Mouse (Mus musculus): ENCODE data around the gene Fbxo47.

Fbxo47 gene

GRCm38 (mm10) chr11:97883918-97884600, at the start of gene Fbxo47:
Gene Fbxo47, minus strand, starts transcription at chr11:97884154.
- peak; percentile 94 for DNase-seq

GRCm38 (mm10) chr11:97933553-97933952, 49.6 kb upstream of the Fbxo47 start:
- DNase-seq = no peak

GRCm38 (mm10) chr11:97928905-97929304, 45.0 kb upstream of the Fbxo47 start:
- no peak for DNase-seq

GRCm38 (mm10) chr11:97924217-97924616, 40.3 kb upstream of the Fbxo47 start:
- DNase-seq = no peak

GRCm38 (mm10) chr11:97923639-97924038, 39.7 kb upstream of the Fbxo47 start:
- no peak for DNase-seq

GRCm38 (mm10) chr11:97915974-97916503, 32.1 kb upstream of the Fbxo47 start:
- no peak for DNase-seq

DNA sequence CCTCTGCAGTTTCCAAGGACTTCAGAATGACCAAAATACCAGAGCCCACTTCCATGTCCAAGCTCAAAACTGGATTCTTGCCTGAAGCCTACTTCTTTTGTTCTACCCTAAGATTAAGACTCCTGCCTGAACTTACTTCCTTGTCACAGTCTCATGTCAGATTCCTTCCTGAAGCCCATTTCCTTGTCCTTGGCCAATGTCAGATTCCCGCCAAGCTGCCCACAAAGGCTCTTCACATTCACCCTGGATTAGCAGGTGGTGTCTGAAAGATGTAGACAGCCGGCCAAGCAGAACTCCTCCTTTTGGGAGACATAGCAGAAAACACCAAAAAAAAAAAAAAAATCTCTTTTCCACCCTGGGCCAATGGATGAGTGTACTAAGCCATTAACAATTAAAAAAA, 31.5 kb upstream of the Fbxo47 start:
- no peak for DNase-seq

DNA sequence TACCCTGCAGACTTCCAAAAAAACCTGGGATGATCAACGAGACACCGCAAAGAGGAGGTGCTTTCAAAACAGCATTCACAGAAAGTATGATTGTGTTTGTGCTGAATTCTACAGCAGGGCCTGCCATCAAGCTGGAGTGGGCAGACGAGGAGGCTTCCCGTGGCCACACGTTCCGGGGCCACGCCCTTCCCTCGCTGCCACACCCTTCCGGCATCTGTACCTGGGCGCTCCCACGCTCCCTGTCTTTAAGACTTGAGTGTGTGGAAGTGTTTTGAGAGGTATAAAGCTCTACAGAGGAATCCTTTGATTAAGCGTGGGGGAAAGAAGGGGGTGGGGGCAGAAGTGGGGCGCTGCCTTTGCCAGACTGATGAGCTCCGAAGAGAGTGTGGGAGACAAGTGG, 29.2 kb upstream of the Fbxo47 start:
- no peak for DNase-seq

- DNase-seq = no peak
Observed at GRCm38 (mm10) chr11:97908634-97909348, 24.8 kb upstream of the Fbxo47 start.

DNA sequence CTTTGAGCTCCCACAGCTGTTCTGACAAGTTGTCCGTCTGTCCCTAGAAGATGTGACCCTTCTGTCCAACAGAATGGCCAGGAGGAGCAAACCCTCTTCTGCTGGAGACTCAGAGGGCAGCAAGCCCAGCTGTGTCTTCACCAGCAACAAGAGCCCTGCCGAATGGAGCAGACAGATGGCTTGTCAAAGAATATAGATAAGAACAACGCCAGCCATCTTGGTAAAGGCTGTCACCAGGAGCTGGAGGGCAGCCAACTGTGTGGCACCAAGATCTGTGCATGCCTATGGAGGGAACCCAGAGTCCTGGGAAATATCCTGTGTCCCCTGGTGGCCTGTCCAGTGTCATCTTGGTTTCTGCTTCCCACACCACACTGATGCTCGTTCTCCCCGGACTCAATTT, 24.0 kb upstream of the Fbxo47 start:
- no peak for DNase-seq

DNA sequence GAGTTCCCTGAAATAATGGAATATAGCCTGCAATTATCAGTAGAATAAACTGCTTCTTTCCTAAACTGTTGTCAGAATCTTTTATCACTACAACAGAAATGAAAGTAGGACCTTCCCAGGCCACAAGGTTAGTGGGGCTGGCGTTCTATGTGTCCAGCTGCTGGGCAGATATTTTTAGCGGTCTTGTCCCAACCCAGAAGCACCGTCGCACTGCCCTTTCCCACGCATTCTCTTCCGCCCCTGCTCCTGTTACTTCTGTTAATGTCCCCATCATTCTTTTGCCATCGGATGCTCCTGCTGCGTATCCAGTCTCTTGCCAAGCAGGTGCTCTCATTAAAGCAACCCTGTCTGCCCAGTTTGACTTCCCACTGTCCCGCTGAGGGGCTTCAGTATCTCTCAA, 23.0 kb upstream of the Fbxo47 start:
- DNase-seq = no peak

GRCm38 (mm10) chr11:97905941-97906340, 22.0 kb upstream of the Fbxo47 start:
- no peak for DNase-seq

DNA sequence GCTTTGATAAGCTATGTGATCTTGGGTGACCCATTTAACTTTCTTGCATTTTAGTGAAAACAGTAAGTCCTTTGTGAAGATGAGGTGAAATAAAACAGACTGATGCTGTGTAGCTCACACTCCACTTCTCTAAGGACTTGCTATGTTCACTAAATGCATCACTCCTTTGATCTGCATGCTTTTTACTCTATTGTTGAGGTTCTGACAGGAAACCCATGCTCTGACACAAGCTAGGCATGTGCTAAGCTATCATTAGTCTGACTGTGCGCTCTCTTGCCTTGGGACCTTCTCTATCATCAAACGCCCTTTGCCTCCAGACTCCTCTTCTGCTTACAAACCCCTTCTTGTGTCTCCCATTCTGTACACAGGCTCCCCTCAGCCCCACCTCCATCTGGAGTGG, 21.6 kb upstream of the Fbxo47 start:
- no peak for DNase-seq

GRCm38 (mm10) chr11:97904801-97905200, 20.8 kb upstream of the Fbxo47 start:
- no peak for DNase-seq

- no peak for DNase-seq
Observed at GRCm38 (mm10) chr11:97901806-97902205, 17.9 kb upstream of the Fbxo47 start.

- peak; percentile 87 for DNase-seq
Observed at GRCm38 (mm10) chr11:97899822-97900221, 15.9 kb upstream of the Fbxo47 start.

DNA sequence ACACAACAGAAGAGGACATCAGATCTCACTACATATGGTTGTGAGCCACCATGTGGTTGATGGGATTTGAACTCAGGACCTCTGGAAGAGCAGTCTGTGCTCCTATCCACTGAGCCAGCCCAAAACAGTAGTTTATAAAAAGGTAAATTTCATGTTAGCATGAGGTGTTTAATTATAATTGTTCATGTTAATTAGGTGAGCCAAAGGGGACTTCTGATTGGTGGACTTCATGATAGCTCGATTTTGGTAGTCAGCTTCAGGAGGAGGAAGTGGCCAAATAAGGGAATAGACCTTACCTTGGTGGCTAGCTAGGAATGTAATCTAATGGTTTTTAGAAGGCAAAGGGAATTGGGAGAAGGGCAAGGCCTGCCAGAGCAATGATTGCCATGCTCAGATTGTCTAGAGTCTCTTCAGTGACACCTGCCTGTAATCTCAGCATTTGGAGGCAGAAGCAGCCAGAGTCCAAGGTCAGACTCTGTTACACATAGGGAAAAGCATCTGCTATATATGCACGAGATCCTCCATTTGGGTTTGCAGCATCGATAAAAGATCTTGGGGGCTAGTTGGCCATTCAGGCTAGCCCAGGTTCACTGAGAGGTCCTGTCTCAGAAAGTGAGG, 13.7 kb upstream of the Fbxo47 start:
- DNase-seq = no peak

- DNase-seq = no peak
Observed at GRCm38 (mm10) chr11:97896655-97897054, 12.7 kb upstream of the Fbxo47 start.

GRCm38 (mm10) chr11:97891821-97892220, 7.9 kb upstream of the Fbxo47 start:
- DNase-seq = no peak

DNA sequence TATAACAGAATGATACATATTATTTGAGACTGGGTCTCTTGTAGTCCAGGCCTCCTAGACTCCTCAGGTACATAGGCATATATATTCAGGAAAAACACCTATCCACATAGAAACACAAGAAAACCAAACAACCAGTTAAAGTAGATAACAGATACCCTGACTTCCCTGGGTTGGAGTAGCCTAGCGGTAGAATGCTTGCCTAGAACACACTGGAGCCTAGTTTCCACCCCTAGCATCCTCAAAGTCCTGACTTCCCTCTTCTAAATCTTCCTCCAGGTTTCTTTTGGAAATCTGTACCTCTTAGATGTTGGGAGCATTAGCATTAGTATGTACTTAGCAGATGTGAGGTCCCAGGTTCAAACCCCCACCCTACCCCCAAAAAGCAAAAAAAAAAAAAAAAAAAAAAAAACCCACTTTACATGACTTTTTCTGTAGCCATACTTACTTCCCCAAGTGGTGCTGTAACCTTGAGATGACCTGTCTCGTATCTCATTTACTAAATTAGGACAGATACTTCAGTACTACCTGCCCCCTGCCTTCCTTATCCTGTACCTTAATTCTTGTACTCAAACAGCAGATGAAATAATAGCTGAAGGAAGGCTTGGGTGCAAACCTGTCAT, 1.5 kb upstream of the Fbxo47 start:
- DNase-seq = no peak

GRCm38 (mm10) chr11:97884601-97885185, 739 bp upstream of the Fbxo47 start:
- DNase-seq = no peak

- peak; percentile 63 for DNase-seq
Observed at GRCm38 (mm10) chr11:97883542-97883917, 424 bp downstream of the Fbxo47 start.

DNA sequence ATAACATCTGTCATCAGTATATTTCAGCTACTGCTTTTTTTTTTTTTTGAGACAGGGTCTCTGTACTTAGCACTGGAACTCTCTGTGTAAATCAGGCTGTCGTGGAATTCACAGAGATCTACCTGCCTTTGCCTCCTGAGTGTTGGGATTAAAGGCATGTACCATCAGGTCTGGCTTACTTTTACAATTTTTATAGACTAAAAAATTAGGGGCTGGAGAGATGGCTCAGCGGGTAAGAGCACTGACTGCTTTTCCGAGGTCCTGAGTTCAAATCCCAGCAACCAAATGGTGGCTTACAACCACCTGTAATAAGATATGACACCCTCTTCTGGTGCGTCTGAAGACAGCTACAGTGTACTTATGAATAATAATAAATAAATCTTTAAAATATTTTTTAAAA, 3.6 kb downstream of the Fbxo47 start:
- no peak for DNase-seq

Measured in right cerebral cortex, postnatal 14 days (tissue).